Mouse (Mus musculus) retina, postnatal 1 day (tissue): ENCODE measurements around the gene Ctsll3.
A peak's percentile ranks its signal among the peaks of the same experiment; 100 is the strongest.

Experiments
- DNase-seq: peaks from one replicate; pipeline ENCODE4 v3.0.0-alpha.2; 2012

Ctsll3 gene

DNA sequence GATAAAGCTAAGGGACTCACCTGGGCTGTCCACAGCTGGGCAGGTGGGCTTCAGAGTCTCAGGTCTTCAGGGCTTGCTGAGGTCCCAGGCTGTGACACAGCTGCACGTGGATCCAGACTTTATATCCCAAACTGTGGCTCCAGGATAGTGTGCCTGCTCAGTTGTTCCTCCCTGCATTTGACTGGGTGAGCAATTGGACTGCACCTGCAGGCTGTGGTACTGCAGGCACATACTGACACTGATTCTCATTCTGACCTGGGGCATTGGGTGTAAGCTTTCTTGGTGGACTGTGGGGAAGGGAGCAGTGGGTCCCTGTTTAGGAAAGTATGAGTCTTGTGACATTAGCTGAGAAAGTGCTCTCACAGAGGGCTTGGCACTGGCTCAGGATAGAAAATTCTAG lies at the start of gene Ctsll3:
Gene Ctsll3 (minus strand): TSS at position 101 of the 400 bp plus-strand sequence.
- DNase-seq, result no peak

DNA sequence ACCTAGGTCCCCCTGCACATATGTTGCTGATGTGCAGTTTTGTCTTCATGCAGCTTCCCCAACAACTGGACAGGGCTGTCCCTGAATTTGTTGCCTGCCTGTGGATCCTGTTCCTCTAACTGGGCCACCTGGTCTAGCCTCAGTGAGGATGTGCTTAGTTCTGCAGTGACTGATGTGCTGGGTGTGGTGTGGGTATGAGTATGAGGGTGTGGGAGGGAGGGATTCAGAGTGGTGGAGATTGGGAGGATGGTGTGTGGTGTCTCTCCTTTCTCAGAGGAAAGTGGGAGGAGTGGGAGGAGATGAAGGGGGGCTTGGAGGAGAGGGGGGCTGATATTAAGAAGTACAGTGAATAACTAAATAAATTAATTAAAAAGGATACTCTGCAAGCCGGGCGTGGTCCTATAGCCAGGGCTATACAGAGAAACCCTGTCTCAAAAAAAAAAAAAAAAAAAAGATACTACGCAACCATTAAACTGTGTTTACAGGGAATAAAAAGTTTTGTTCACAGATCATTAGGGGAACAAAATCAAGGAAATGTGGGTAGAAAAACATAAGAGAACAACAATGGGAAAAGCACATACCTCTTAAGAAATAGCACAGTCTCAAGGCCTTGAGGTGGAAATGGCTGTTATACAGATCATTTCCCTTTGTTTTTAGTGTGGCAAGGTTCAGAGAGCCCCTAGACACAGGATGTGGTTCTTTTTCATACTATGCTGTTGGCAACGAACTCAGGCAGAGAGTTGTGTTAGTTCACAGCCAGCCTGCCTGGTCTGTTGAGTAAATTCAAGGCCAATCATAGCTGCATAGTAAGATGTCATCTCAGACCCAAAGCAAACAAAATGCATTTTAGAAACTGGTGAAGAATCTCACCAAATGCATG lies 45.8 kb upstream of the Ctsll3 start:
- no peak for DNase-seq

DNA sequence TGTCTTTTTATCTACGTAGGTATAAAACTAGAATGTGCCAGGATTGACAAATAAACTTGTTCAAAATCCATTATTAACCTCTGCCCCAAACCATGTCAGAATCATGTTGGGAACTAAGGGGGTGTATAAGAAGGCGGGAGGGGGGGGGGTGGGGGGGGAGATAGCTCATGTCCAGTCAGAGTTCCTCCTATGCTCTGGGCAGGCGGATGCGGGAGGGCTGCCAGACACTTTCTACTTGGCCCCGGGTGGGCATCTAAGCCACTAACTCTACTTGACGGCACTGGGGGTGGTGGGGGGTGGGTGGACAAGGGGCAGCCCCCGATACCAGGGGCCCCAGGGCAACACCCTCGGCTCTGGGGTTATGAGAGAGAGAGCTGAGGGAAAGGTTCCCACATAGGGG lies 40.5 kb upstream of the Ctsll3 start:
- DNase-seq, result no peak

DNA sequence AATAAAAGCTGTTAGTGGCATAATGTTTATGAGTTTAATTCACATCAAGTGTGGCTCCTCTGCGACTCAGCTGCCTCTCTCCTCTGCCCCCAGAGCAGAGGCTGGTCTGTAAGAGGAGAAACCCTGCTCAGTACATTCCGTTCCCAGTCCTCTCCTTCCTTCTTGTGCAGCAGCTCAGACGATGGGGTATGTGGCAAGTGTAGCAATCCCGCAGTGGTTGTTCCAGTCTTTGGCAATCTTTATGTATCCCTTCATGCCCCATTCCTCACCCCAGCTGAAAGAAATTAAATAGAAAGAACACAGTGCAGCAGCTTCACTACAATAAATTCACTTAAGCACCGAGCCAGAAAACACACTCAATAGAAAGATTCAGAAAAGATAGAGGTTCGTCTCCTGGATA lies 40.1 kb upstream of the Ctsll3 start:
- no peak for DNase-seq

DNA sequence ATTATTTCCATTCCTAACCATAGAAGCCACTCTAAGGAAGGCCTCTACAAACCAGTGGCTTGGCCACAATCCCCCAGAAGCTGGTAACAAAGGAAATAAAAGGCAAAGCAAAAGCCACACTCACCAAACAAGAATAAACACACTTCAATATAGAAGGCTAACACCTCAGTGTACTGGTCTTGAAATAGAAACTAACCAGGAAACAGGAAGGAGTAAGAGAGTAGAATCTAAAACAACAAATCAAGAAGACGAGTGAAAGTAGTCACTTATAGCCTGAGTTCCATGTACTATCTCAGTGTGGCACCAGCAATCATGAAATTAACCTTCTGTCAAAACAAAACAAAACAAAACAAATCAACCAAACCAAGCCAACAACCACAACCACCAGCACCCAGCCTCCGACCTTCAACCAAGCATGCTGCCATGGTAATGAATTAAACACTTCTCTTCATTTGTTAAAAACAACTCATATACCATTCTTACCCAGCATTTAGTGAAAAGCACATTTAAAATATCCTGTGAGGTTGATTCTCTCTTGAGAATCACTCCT lies 36.8 kb upstream of the Ctsll3 start:
- DNase-seq, result no peak

DNA sequence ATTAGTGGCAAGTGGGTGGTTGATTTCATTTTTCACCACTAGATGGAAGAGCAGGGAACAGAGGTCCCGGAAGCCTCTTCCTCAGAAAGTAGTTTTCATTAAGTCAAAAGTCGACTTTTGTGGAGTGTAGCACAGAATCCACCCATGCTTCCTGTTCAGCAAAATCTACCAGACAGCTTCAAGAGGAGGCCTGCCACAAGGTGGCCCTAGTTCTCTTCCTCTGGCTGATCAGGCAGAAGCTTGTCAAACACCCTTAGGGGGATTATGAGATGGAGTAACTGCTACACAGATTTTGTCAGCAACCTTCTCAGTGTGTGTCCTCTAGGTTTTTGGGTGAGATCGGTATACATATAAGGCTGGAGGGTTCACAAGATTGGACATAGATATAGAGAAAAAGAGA lies 23.4 kb upstream of the Ctsll3 start:
- no peak for DNase-seq

DNA sequence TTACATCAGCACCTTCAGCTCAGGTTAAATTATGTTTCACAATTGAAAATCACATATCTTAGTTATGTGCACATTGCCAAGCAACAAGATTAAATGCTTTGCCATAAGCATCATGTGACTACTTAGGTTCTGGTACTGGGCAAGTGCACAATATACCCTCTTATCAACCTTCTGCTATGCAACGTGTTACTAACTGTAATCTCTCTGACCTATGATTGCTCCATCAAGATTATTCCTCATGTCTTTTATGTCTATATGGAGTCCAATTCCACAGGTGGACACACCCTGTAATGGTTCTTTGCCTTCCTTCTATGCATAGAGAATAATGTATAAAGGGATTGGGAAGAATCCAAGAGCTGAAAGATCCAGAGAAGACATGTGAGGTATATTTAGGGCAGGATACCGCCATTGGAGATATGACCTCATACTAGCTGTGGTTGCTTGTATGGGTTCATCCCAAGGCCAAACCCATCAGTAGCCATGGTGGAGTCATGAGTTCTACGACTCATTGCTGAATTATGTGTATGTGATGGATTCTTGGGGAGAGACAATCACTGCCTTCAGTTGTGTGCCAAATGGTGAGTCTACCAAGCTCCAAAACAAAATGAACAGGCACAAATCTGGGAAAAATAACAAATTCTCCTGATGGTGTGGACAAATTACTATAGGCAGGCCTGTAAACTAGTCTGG lies 18.0 kb upstream of the Ctsll3 start:
- DNase-seq, result no peak

DNA sequence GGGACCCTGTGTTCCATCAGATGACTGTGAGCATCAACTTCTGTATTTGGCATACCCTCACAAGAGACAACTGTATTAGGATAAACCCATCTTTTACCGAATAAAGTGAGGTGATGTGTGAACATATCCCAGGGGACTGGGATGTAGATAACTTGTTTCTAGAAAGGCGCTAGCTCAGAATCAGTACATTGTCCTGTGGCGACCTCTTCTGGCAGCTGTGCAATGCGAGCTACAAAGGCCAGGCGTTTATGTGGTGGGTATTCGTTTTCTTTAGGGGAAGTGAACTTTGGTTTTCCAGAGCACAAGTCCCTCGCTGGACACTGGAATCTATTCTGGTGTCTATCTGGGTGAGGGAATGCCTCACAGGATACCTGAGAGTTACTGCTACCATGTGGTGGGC lies 16.8 kb upstream of the Ctsll3 start:
- DNase-seq, result peak; percentile 62

DNA sequence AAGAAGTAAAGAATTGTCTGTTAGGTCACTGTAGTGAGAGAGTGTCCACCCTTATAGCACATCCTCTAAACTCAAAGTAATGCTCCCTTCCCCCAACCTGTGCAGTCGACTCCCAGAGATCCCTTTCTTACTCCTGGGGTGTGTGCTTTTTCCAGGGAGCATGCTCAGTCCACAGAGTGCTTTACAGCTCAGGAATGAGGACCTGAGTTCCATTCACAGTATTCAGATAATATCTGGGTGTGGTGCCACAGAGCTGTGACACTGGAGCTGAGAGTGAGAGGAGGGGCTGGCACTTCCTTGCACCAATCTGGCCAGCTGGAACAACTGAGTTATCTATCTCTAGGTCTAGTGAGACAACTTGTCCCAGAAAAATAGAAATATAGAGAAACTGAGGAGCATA lies 11.1 kb upstream of the Ctsll3 start:
- DNase-seq, result no peak

DNA sequence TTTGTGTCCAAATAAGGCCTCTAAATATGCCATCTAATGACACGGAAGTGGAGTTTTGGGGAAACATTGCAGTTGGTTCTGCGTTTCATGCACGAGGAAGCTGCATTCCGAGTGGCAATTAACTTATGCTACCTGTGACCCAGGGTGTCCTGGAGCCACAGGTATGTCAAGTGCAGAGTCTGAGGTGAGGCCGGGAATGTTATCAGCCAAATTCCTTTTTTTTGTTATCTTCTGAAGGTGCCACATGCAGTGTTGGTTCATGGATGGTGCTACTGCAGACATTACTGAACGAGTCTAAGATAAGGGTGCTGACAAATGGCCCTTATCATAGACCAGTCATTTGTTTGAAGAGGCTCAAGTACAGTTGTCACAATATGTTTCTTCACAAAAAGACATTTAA lies 10.1 kb upstream of the Ctsll3 start:
- DNase-seq, result no peak

DNA sequence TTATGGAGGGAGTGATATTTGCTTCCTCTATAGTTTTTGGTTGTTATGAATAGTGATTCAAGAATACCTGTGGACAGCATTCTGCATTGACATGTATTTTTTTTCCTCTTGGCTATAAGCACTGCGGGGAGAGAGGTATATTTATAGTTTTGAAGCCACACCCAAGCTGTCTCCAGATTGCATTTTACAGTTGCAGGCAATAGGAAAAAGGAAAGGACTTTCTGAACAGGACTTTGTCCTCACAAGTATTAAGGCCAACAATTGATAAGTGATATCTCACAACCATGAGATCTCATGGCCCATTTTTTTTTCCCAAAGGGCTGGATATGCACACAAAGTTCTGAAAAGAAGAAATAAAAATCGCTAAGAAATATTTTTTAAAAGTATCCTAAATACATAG lies 7.0 kb upstream of the Ctsll3 start:
- no peak for DNase-seq

DNA sequence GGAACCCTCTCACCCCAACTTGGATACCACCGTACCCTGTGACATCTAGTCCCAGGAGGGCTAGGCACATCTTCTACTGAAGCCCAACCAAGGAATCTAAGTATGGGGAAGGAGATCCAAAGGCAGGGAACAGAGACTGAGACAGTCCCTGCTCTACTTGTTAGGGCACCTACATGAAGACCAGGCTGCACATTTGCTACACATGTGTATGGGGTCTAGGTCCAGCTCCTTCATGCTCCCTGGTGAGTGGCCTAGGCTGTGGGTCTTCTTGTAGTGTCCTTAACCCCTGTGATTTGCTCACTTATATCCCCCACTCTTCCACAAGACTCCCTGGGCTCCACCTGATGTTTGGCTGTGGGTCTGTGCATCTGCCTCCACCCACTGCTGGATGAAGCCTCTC lies 13.2 kb downstream of the Ctsll3 start:
- no peak for DNase-seq

DNA sequence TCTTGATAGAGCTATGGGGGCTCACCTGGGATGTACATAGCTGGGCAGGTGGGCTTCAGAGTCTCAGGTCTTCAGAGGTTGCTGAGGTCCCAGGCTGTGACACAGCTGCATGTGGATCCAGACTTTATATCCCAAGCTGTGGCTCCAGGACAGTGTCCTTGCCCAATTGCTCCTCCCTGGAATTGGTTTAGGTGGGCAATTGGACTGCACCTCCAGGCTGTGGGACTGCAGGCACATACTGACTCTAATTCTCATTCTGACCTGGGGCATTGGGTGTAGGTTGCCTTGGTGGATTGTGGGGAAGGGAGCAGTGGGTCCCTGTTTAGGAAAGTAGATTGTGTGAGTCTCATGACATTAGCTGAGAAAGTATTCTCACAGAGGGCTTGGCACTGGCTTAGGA lies 16.4 kb downstream of the Ctsll3 start, which contains the start of gene BC051665:
Gene BC051665 (minus strand): TSS at position 101 of the 400 bp plus-strand sequence.
- no peak for DNase-seq

DNA sequence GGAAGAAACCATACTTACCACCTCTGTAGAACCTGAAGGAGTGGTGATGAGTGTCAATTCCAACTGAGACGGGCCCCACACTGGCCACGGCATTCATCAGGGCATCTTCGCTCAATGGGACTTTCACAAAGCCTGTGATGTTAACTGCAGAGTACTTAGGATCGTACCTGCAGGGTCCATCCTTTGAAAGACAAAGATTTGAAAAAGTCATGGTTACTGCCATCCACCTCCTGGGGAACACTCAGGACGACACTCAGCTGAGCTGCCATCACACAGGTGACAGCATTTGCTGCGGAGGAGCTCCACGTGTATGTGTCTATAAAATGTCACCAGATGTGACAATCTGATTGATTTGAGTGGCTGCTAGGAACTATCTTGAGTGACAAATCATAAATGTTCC lies 19.3 kb downstream of the Ctsll3 start:
- DNase-seq, result no peak

DNA sequence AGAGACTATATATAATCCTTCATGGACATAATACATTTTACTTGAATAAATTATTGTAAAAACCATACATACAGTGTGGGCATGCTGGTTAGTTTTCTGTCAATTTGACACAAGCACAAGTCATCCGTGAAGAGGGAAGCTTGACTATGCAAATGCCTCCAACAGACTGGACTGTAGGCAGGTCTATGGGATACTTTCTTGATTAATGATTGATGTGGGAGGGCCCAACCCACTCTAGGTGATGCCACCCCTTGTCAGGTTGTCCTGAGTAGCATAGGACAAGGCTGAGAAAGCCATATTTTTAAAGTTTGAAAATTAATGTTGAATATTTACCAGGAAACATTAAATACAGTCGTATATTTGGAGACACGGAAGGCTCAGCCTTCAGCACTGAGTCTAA lies 22.1 kb downstream of the Ctsll3 start:
- no peak for DNase-seq

DNA sequence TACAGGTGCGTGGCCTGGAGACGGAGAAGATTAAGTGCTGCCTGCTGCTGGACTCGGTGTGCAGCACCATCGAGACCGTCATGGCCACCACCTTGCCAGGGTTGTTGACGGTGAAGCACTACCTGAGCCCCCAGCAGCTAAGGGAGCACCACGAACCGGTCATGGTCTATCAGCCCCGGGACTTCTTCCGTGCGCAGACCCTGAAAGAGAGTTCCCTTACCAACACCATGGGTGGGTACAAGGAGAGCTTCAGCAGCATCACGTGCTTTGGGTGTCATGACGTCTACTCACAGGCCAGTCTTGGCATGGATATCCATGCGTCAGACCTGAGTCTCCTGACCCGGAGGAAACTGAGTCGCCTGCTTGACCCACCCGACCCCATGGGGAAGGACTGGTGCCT lies 41.5 kb downstream of the Ctsll3 start:
- DNase-seq, result no peak

DNA sequence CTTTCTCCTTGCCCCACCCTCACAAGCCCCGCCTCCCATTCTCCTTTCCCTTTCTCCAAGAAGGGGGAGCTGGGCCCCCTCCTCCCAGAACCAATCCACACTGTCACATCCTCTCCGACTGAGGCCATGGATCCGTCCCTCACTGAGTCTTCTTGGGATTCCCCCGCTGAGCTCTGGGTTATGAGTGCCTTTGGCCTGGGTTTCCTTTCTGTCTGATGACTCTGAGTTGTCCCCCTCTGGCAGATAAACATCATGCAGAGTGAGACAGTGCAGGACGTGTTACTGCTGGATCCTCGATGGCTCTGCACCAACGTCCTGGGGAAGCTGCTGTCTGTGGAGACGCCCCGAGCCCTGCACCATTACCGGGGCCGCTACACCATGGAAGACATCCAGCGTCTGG lies 42.3 kb downstream of the Ctsll3 start:
- no peak for DNase-seq

DNA sequence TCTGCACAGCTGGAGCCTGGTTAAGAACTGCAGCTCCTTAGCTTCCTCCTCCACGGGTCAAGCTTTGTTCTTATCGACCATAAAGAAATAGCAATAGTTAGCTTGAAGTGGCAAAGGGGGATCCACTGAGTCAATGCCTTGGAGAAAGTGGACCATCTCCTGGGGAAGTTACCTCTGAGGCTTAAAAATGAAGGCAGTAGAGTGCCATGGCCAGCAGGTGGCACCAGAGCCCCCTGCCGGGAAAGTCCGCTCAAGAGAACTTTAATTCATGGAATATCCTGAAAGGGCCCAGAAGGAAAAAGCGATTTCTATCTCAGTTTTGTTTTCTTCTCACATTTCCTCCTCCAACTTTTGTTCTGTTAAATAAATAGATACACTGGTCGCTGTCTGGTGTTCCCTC lies 43.5 kb downstream of the Ctsll3 start:
- peak; percentile 49 for DNase-seq

DNA sequence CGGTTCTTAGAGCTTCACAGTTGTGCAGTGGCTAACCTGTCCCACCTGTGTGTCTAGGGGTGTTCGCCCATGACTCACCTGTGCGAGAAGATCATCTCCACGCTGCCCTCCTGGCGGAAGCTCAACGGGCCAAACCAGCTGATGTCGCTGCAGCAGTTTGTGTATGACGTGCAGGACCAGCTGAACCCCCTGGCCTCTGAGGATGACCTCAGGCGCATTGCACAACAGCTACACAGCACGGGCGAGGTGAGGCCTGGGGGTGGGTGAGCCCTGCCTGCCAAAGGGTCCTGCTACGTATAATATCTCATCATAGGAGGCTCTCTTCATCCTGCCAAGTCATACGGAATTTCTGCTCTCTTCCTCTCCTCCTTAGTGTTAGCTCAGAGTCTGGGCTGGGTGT lies 45.4 kb downstream of the Ctsll3 start:
- DNase-seq, result no peak

DNA sequence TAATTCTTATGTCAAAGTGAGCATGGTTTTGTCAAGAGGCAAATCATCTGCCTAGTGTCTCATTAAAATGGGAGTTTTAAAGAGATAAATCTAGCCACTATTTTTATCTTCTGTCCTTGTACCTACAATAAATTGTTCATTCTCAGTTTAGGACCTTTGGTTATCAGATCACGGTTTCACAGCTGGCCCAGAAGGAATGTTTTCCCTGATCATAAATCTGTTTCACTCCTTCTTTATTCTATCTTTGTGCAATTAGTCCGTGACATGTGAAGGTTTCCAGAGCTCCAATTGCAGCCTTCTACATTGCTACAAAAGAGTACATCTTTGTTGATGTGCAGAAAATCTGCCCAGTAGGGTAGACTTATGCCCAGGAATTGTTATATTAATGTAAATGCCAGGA lies 47.4 kb downstream of the Ctsll3 start:
- DNase-seq, result no peak

DNA sequence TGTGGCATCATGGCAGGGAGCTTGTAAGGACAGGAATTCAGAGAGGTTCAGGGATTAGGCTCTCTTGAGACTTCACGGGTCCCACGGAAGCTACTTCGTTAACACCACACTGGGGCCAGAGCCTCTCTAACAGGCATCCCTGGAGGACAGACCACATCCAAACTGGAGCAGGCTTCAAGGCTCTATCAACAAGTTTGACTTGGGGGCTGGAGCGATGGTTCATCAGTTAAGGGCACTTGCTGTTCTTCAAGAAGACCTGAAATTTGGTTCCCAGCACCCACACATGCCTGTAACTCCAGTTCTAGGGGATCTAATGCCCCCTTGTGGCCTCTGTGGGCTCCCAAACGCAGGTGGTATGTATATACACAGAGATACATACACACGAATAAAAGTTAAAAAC lies 49.4 kb downstream of the Ctsll3 start:
- DNase-seq, result no peak

DNA sequence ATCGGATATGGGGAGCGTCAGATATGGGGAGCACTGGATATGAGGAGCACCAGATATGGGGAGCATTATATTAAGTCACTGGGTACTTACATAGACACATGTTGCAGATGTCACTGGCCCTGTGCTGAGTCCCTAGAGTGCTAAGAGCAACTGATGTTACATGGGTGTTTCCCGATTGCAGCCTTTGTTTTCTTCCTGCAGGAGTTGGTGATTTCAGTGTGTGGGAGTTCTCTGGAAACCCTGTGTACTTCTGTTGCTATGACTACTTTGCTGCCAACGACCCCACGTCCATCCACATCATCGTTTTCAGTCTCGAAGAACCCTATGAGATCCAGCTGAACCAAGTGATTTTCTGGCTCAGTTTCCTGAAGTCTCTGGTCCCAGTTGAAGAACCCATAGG lies 51.7 kb downstream of the Ctsll3 start:
- DNase-seq, result no peak

DNA sequence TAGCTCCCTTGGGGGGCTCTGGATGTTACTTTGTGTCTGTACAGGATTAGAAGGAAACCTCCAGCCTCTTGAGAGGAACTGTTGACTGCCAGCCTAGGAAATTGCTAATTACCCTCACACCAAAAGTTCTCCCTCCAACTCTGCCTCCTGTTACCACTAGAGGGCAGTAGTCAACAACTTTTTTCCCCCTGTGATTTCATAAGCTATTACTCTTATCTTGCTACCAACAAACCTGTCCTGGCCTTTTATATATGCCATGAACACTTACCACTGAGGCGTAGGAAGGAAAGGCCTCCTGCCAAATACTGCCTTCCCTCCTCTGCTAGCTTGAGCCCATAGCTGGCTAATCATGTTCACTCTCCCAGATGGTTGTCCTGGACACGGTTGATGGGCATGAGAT lies 54.1 kb downstream of the Ctsll3 start:
- DNase-seq, result peak; percentile 56
